Mouse (Mus musculus) 416B (cell line): Measurements from ENCODE around the gene Vsig10.
"Not testable (repeated sequence)": the region's sequence is repeated elsewhere in the genome, so short reads cannot be mapped to it uniquely, and the experiment has no call there.

Experiments used
- DNase-seq: peaks from one replicate; pipeline ENCODE4 v3.0.0; 2011; ENCODE audit warnings: low read depth

Vsig10 gene

GRCm38 (mm10) chr5:117355648-117356303 lies 36.9 kb downstream of the Vsig10 start:
- DNase-seq = no peak

DNA sequence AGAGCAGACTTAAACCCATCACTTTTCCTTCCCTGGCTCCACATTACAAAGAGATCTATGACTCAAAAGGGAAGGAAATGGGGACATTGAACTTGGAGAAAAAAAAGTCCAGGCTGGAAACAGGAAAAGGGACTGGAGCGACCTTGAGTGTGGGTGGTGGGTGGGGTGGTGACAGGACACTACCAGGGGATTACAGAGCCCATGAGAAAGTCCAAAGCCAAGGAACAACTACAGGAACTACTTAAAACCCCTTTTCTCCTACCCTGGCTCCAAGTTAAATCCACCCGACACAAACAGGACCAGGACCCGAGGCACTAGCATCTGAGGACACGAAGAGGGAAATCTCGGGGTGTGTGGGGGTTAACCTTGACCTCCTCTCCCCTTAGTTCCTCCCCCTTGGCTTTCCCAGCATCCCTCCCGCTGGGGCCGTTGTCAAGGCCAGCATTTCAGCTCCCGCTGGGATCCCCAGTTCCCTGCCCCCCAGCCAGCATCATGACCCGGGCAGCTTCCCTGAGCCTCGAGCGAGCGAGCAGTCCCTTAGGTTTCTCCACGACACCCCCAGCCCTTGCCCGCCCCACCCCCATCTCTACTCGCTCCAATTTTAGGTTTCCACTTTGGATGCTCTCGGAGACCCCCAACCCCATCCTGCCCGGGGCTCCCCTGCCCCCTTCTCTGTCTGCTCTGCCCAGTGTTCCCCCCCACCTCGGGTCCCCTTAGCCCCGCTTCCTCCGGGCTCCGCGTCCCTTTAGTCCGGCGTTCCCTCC lies 37.7 kb downstream of the Vsig10 start:
- DNase-seq = peak; percentile 12

DNA sequence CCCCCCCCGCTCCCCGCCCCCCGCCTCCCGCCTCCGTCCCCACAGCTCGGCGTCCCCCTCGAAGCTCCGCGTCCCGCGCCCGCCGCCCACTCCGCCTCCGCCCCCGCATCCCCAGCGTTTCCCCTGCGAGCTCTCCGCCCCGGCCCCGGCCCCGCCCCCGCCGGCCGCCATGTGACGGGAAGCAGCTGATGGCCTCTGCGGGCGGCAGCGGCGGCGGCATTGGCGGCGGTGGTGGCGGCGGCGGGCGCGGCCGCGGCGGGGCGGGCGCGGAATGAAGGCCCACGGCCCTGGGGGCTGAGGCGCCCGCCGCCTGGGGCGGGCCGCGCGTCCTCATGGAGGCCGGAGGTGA lies 38.2 kb downstream of the Vsig10 start, which contains the start of gene Wsb2:
Wsb2 (plus strand) TSS at position 176 of the 349 bp plus-strand sequence.
- DNase-seq = peak; percentile 57

DNA sequence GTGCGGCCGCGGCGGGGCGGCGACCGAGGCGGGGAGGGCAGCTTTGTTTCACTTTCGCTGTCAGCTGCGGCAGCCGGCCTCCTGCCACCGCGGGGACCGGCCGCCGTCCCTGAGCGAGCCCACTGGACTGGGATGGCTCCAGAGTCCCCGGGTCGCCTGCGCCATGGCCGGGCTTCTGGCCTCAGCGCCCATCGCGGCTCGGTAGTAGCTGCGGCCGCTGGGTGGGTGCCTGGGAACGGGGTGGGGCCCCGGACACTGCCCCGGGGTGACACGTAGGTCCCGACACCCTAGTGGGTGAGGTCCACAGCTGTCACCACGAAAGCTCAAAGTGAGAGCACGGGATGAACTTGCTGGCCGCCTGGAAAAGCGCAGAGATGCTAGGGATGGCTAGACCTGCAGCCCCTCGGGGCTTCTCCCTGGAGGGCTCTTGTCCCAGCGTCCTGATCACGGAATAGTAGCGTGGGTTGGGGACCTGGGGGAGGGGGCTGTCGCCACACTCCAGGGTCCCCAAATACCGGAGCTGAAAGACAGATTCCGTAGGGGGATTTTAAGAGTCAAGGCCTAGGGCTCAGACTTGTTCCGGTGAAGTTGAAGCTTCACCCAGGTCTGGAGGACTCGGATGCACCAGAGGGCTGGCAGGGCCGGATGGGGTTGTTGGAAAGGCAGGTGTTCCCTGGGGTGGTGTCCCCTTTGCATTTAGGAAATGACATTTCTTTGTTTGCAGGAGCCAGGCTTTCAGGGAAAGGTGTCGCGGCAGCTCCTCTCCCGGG lies 38.8 kb downstream of the Vsig10 start:
- DNase-seq = peak; percentile 56

- peak; percentile 58 for DNase-seq
Observed at GRCm38 (mm10) chr5:117358248-117358630, 39.4 kb downstream of the Vsig10 start.

DNA sequence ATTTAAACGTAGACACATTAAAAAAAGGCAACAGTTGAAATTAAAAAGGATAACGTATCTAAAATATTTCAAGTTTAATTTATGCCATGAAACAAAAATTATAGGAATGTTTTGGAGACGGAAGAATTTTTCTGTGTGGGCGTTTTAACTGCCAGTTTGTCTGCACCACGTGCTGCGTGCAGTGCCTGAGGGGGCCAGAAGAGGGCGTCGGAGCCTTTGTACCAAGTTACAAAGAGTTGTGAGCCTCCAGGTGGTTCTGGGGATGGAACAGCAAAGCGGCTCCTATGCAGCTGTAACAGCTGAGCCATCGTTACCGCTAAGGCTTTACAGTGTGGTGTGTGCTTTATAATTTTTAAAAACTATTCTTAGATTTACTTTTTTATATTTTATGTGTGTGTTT lies 39.8 kb downstream of the Vsig10 start:
- peak; percentile 86 for DNase-seq

DNA sequence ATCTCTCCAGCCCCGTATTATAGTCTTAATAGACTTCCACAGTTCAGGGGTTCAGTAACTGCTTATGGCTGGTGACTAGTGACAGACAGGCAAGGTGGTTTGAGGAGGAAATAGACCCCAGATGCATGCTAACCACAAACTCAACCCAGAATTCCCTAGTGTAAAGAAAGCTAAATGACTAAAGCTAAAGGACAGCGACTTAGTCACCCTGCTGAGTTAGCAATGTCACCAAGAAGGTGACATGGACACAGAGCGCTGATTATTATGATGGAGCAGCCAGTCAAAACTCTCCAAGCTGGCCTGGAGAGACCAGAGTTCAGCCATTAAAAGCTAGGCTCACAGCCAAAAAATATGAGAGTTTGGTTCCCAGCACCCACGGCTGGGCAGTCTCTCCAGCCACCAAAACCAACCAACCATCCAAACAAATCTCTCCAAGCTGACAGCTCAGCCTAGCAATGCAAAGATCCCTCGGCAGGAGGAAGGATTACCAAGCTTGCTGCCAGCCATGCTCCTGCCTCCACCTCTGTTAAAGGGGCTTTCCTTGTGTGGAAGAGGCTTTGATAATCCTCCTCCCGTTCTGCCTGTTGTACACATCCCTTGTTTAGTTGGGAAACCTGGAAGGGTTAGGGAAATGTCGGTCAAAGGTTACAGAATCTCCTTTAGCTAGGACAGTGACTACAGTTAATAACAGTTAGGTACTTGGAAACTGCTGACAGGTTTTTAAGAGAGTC lies 40.8 kb downstream of the Vsig10 start:
- peak; percentile 90 for DNase-seq

DNA sequence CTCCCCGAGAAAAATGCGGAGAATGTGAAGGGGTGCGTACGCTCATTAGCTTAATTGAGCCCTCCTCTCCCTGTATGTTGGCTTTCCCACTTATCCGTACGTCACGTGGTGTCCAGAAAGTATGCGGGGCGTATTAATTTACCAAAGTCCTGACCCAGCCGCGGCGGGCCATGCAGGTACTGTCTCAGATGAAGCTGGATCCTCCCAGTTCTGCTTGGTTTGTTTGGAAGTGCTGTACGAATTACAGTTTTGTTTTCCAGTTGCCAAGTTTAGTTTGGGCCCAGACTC lies 41.3 kb downstream of the Vsig10 start:
- no peak for DNase-seq

DNA sequence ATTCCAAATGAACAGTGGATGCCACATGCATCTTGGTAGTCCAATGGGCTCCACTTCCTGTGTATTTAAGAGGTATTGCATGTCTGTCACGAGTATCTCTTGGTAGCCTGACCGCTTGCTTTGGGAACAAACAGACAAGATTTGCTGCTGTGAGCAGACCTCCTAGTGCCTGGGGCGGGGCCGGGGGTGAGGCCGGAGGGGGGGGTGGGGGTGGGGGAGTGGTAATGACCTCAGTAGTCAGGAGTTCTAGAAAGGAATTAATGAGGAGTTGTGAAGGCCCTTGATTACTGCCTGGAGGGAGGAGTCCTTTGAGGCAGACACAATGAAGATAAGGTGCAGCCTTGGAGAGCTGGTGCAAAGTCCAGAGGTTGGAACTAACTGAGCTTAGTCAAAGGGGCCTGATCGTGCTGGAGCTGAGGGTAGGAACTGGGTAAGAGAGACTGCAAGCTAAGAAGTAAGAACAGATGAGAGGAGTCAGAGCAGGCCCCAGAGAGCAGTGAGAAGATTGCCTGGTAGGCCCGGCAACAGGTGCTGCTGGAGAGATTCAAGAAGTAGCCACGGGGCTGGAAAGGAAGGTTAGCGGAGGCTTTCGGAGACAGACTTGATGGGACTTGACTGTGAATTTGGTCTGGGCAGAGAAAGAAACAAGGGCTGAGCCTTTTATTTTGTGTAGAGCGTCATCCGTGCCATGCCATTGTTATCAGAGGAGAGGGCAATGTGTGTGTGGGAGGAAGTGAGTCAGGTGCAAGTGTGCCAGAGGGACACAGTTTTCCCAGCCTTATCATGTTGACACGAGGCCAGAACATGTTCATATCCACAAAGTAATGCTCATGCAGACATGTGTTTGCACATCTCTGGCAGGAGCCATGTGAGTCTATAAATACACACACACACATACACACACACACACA lies 42.0 kb downstream of the Vsig10 start:
- peak; percentile 77 for DNase-seq

DNA sequence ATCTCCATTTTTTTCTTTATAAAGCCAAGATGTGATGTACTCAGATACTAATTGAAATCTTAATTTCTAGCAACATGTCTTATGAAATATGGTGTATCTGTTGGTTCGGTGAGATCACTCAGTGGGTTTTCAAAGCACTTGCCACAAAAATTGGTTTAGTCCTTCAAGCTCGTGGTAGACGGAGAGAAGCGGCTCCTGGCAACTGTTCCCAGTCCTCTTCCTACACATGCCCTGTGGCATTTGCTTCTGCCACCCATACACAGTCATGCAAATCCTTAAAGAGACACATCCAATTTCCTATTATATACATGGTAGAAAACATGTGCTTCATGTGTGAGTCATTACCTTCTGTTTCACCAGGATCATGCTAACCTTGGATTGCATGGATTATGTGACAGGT lies 42.7 kb downstream of the Vsig10 start:
- DNase-seq = no peak

DNA sequence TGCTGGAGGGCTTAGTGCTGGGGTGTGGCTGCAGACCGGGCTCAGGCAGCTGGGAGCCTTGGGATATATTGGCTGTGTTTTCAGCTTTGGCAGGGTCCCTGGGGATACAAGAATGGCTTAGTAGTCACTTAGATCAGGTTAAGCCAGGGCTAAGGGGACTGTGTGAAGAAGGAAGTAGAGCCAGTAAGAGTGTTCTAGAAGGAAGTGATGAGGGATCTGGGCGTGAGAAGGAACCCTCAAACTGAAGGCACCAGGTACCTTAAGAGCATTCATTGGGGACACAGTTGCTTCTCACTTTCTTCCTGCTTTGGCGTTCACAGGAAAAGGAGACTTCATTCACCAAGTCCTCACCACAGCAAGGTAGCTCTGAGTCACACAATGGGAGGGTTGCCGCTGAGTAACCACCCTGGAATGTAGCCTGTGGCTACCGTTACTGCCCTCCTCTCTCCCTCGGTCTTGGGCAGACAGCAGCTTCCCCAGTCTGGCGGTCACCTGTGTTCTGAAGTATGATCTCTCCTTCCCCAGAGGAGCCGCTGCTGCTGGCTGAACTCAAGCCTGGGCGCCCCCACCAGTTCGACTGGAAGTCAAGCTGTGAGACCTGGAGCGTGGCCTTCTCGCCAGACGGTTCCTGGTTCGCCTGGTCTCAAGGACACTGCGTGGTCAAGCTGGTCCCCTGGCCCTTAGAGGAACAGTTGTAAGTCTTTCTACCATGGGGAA lies 44.3 kb downstream of the Vsig10 start:
- peak; percentile 82 for DNase-seq

- DNase-seq = no peak
Observed at GRCm38 (mm10) chr5:117364821-117365220, 45.9 kb downstream of the Vsig10 start.

DNA sequence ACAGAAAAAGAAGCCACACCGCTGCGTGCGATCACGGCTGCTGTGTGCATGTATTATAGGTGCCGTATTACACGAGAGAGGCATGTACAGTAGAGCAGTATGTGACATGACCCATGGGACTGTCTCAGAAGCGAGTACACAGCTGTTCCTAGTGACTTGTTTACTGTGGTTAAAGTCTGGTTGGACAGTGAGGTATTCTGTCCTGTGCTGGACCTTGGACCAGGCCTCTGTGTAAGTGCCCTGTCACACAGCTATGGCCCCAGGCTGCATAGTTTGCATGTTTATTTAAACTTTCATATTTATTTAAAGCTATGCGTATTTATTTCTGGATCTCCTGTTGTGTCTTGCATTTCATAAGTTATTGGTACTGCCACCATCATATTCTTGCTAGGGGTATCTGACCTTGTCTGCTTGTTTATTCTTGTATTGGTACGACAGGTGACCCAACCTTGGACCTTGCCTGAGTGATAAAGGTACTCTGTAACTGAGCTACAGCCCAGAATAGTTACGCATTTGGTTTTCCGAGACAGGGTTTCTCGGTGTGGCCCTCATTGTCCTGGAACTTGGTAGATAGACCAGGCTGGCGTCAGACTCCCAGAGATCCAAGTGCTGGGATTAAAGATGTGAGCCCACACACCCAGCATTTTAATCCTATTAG lies 47.1 kb downstream of the Vsig10 start:
- DNase-seq = no peak

DNA sequence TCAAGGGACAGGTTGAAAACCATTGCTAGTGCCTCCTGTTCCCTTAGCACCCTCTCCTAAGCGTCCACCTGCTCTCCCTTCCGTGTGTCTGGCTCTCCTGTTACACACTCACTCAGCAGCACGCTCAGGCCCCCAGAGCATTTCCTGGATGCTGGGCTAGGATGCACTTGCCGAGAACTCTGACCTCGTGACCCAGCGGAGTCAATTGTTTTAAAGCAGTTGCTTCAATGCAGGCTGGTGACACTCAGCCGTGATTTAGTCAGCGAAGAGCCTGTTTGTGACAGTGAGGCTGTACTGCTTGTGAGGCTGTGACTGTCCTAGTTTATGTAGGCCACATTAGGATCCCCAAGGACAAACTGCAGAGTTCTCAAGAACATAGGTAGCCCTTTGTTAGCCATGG lies 48.3 kb downstream of the Vsig10 start:
- DNase-seq = no peak

DNA sequence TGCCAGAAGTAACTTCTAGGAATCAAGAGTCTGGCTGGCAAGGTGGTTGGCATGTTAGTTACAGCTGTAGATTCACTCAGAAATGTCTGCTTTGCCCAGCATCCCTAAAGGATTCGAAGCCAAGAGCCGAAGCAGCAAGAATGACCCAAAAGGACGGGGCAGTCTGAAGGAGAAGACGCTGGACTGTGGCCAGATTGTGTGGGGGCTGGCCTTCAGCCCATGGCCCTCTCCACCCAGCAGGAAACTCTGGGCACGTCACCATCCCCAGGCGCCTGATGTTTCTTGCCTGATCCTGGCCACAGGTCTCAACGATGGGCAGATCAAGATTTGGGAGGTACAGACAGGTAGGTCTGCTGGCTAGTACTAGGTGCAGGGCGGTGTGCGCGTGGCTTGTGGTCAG lies 51.7 kb downstream of the Vsig10 start:
- no peak for DNase-seq

GRCm38 (mm10) chr5:117373418-117373817 lies 54.5 kb downstream of the Vsig10 start:
- DNase-seq = peak; percentile 30

DNA sequence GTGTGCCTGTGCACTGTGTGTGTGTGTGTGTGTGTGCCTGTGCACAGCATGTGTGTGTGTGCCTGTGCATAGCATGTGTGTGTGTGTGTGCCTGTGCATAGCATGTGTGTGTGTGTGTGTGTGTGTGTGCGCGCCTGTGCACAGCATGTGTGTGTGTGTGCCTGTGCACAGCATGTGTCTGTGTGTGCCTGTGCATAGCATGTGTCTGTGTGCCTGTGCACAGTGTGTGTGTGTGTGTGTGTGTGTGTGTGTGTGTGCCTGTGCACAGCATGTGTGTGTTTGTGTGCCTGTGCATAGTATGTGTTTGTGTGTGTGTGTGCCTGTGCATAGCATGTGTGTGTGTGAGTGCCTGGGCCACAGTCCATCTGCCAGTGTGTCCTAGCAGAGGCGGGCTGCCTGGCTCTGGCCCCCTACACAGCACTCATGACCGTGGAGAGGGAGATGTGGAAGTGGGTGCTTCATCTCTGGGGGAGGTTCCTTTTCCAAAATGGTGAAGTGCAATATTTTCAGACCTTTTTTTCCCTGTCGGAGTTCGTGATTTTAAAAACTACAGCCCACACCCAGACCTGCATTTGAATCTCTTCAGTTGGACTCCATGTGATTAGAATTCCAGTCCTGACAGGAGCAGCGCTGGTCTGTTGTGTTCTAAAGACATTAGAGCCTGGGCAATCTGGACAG lies 55.6 kb downstream of the Vsig10 start:
- no peak for DNase-seq

DNA sequence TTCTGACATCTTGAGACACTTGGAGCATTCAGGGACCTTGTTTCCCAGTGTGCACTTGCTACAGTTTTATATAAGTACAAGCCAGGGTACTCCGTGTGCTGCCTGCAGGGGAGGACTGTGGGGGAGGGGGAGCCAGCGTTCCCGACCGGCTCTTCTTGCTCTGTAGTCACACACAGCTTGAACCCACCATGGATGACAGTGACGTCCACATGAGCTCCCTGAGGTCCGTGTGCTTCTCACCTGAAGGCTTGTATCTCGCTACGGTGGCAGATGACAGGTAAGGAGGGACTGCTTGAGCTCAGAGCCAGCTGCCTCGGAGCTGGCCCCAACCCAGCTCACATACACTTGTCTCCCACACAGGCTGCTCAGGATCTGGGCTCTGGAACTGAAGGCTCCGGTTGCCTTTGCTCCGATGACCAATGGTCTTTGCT lies 57.5 kb downstream of the Vsig10 start:
- no peak for DNase-seq

DNA sequence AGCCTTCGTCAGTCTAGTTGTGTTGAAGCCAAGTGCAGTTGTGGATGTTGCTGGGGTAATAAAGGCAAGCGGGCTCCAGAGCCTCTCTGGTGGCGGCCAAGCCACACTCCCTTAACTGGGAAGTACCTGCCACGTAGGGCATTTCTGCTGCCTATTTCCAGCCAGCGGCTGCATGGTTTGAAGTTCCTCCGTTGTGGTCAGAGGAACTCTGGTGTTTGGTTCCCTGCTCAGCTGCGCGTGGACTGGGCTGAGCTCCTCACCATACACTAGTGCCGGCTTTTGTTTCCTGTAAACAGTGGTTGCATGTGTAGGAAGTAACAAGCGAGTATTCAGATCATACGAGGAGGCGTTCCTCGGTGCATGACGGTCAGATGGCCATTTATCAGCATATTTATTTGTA lies 58.8 kb downstream of the Vsig10 start:
- DNase-seq = not testable (repeated sequence)

DNA sequence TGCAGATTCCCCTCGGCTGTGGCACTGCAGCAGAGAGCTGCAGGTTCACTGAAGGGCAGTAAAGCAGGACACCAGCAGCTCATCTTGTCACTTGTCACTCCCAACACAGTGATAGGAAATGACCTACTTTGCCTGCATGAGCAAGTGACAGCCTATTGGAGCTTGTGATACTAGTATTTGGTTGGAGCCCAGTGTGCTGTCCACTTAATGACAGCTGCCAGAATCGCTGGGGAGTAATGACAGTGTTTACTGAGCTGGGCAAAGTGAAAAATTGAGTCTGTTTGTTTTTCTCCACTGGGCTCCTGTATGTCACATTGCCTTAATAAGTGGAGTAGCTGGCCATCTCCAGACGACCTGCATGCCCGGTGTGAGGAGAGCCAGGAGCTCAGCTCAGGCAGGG lies 61.3 kb downstream of the Vsig10 start:
- DNase-seq = no peak
